Mouse (Mus musculus) small intestine, adult 2 months (tissue): ENCODE results near the gene Tenm3.

Experiments used
- CTCF ChIP-seq: fragments of 200-500 bp; IDR thresholded peaks from 2 replicates; pipeline ENCODE4 v1.5.1; 2012; ENCODE audit warnings: low read depth, mild to moderate bottlenecking, control low read depth, inconsistent platforms, low read length, moderate library complexity, mixed read lengths; ENCODE audit not compliant: insufficient replicate concordance, insufficient read length; ENCODE audit errors: extremely low read depth
- POLR2A ChIP-seq: fragments of 200-500 bp; IDR thresholded peaks from 2 replicates; pipeline ENCODE4 v1.6.1; 2012; ENCODE audit warnings: low read depth, mild to moderate bottlenecking, control low read depth, inconsistent platforms, low read length, moderate library complexity

- TF ChIP-seq CTCF (no peak), POLR2A (no peak)
Measured at GRCm38 (mm10) chr8:48766545-48767234, 77.1 kb downstream of the Tenm3 start.
